Mouse (Mus musculus): ENCODE data around the gene Rrnad1. TPM values are rescaled to one million over a fixed set of nuclear protein-coding genes. Genes with fewer than 3 reads are reported as not detected.

The Rrnad1 gene
- polyA plus RNA-seq, 1 experiment from 2014 or later = 13.6 TPM

DNA sequence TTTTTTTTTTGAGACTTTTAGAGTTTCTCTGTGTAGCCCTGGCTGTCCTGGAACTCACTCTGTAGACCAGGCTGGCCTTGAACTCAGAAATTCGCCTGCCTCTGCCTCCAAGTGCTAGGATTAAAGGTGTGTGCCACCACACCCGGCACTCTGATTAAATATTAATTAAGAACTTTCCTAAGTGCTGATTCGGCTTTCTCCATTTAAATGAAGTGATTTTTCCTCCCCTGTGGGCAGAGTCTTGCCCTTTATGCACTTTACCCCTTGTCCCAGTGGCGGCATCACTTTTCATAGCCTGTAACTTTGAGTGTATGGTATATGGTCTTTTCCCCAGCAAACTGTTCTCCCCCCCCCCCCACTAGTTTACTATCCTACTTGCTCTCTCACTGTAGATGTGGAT is 4.7 kb upstream of the Rrnad1 start:
- peaks cover 73% of the 10 kb centered on the region for H3K36me3 ChIP-seq
- no peak overlapping the region for H3K4me2 ChIP-seq
- no peaks in the 10 kb centered on the region for H3K9me3 ChIP-seq (replicated peaks)
- WGBS = 86% methylated on average over 4 of the region's 4 CpGs
- H3K4me1 ChIP-seq (replicated peaks) = peaks cover 24% of the 10 kb centered on the region
- H3K27ac ChIP-seq (ENCODE audit: poor library complexity, severe bottlenecking) = no peak overlapping the region
- no peak for ATAC-seq (ENCODE audit: insufficient number of reproducible peaks, low FRiP score)
- no peaks in the 10 kb centered on the region for H3K27me3 ChIP-seq (replicated peaks)
- no peak overlapping the region for H3K9ac ChIP-seq
- no peak overlapping the region for H3K4me3 ChIP-seq

DNA sequence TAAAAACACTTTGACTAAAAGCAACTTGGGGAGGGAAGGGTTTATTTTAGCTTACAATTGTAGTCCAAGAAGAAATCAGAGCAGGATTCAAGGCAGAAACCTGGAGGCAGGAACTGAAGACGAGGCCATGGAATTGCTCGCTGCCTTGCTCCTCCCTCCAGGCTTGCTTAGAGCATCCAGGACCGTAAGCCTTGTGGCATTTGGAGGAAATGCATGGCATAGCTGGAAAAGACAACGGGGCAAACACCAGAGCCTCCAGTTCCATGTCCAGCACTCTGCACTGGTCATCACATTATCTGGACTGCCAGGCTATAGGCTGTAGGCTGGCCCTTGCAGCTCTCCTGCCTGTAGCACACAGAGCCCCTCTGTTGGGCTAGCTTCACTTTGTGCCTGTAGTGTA is 4.0 kb upstream of the Rrnad1 start:
- Histone ChIP-seq H3K4me2 (no peak overlapping the region), H3K9ac (no peak overlapping the region), H3K4me1 (replicated peaks) (peaks cover 24% of the 10 kb centered on the region), H3K4me3 (no peak overlapping the region), H3K9me3 (replicated peaks) (no peaks in the 10 kb centered on the region), H3K36me3 (peaks cover 66% of the 10 kb centered on the region), H3K27me3 (replicated peaks) (no peaks in the 10 kb centered on the region), H3K27ac (ENCODE audit: poor library complexity, severe bottlenecking) (no peak overlapping the region)
- 65% methylated on average over 4 of the region's 4 CpGs for WGBS
- ATAC-seq (ENCODE audit: insufficient number of reproducible peaks, low FRiP score) = no peak

DNA sequence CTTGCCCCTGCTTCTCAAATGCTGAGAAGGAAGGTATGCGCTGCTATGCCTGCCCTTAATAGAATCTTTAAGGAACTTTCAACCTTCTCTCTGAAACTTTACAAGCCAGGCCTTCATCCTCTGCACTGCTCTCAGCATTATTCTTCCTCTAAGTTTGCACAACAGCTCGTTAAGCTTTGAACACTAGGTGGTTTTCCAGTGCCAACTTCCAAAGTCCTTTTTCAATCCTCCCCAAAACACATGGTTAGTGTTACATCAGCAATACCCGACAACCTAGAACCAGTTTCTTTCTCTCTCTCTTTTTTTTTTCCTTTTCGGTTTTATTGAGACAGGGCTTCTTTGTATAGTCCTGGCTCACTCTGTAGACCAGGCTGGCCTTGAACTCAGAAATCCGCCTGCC is 3.5 kb upstream of the Rrnad1 start:
- H3K9ac ChIP-seq = no peak overlapping the region
- 84% methylated on average over 5 of the region's 5 CpGs for WGBS
- peaks cover 28% of the 10 kb centered on the region for H3K4me1 ChIP-seq (replicated peaks)
- peaks cover 62% of the 10 kb centered on the region for H3K36me3 ChIP-seq
- H3K9me3 ChIP-seq (replicated peaks) = no peaks in the 10 kb centered on the region
- no peak overlapping the region for H3K4me3 ChIP-seq
- no peak for ATAC-seq (ENCODE audit: insufficient number of reproducible peaks, low FRiP score)
- no peak overlapping the region for H3K4me2 ChIP-seq
- no peak overlapping the region for H3K27ac ChIP-seq (ENCODE audit: poor library complexity, severe bottlenecking)
- H3K27me3 ChIP-seq (replicated peaks) = no peaks in the 10 kb centered on the region

DNA sequence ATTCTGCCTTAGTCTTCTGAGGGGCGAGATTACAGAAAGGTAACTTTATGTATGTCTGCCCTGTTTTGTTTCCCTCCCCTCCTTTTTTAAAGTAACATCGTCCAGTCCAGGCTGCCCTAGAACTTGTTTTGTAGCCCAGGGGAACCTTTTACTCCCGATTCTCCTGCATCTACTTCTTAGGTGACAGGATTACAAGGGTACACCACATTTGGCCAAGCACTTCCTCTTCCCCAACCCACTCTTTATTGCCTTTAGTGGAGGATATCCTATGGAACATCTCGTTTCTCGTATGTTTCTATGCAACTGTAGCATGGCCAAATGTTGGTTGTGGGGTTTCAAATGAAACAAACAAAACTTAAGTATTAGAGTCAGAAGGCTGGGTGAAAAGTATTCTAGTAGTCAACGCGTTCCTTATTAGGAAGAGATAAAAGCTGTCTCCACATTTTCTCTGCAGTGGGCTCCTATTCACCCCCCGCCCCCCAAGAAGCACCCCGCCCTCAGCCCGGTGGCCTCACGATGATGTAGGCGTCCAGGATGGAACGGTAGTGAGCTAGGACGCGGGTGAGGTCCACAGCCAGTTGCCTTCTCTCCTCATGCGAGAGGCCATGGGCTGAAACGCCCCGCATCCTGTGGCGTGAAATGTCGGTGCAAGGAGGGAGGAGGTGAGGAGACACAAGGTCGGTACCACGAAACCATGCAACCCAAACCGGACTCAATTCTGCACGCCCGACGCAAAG is 1.0 kb downstream of the Rrnad1 start:
- 5% methylated on average over 26 of the region's 26 CpGs for WGBS

DNA sequence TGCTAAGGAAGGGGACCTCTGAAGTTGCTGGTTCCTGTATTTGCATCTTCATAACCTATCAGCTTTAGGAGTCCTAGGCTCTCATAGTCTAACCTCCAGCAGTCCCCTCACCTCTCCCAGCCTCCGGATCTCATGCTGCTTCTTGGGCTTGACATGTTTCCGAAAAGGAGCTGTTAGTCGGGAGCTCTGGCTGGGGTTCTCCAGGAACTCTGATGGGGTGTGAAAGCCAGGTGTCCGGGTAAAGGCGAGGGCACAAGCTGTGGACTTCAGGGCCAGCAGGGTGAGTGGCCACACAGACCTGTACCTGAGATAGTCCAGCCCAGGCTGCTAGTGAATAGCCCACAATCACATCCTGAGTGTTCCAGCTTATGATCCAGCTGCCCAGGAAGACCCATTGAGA is 3.1 kb downstream of the Rrnad1 start:
- peaks cover 62% of the 10 kb centered on the region for H3K36me3 ChIP-seq
- ATAC-seq (ENCODE audit: insufficient number of reproducible peaks, low FRiP score) = no peak
- H3K4me2 ChIP-seq = no peak overlapping the region
- H3K9ac ChIP-seq = no peak overlapping the region
- peaks cover 22% of the 10 kb centered on the region for H3K4me1 ChIP-seq (replicated peaks)
- H3K27ac ChIP-seq (ENCODE audit: poor library complexity, severe bottlenecking) = no peak overlapping the region
- no peaks in the 10 kb centered on the region for H3K9me3 ChIP-seq (replicated peaks)
- no peaks in the 10 kb centered on the region for H3K27me3 ChIP-seq (replicated peaks)
- no peak overlapping the region for H3K4me3 ChIP-seq
- WGBS = 91% methylated on average over 5 of the region's 5 CpGs

More for the DNA sequence above, 1.0 kb downstream of the Rrnad1 start:
- Histone ChIP-seq H3K27ac (ENCODE audit: poor library complexity, severe bottlenecking) (peak overlapping the region; percentile 52), H3K36me3 (peaks cover 56% of the 10 kb centered on the region), H3K27me3 (replicated peaks) (no peaks in the 10 kb centered on the region), H3K9me3 (replicated peaks) (no peaks in the 10 kb centered on the region), H3K4me2 (peak overlapping the region; percentile 82), H3K4me1 (replicated peaks) (peaks cover 23% of the 10 kb centered on the region), H3K4me3 (peak overlapping the region; percentile 86), H3K9ac (peak overlapping the region; percentile 87)
- peak; percentile 31 for ATAC-seq (ENCODE audit: insufficient number of reproducible peaks, low FRiP score)

DNA sequence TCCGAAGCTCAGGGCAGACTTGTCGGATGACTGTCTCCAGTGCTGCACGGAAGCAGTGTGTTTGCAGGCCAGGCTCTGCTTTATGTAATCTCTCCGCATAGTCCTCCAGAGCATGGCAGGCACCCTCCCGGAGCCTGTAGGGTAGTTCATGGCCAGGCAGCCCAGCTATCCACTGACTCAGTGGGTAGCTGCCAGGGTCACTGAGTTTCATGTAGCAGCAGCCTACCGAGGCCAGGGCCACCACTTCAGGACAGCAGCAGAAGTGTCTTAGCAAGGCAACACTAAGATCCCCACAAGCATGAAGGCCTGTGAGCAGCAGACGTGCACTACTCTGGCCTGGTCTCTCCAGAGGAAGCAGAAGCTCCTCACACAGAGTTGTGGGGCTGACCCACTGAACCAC is 5.5 kb downstream of the Rrnad1 start:
- no peaks in the 10 kb centered on the region for H3K27me3 ChIP-seq (replicated peaks)
- H3K27ac ChIP-seq (ENCODE audit: poor library complexity, severe bottlenecking) = no peak overlapping the region
- no peak overlapping the region for H3K4me3 ChIP-seq
- peaks cover 59% of the 10 kb centered on the region for H3K36me3 ChIP-seq
- H3K9ac ChIP-seq = no peak overlapping the region
- WGBS = 85% methylated on average over 7 of the region's 7 CpGs
- ATAC-seq (ENCODE audit: insufficient number of reproducible peaks, low FRiP score) = no peak
- H3K4me1 ChIP-seq (replicated peaks) = peaks cover 16% of the 10 kb centered on the region
- no peaks in the 10 kb centered on the region for H3K9me3 ChIP-seq (replicated peaks)
- no peak overlapping the region for H3K4me2 ChIP-seq

DNA sequence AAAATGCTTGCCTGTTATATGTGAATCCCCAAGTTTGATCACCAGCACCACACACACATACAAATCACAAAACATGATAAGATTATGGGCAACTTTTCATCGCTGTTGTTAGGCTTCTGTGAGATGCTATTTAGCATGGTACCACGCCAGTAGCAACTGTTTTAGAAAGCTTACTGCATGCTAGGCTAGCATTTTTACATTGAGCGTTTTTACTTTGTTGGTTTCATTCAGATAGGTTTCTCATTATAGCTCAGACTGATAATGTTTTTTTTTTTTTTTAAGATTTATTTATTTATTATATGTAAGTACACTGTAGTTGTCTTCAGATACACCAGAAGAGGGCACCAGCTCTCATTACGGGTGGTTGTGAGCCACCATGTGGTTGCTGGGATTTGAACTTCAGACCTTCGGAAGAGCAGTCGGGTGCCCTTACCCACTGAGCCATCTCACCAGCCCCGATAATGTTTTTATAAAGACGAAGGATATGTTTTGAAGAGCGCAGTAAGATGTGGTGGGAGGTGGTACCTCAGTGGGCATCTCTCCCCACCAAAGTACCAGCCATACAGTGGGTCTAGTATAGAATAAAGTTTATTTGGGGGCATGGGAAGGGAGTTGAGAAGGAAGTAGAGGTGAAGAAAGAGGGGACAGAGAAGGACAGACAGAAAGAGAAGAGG is 10.1 kb downstream of the Rrnad1 start:
- 59% methylated on average over 9 of the region's 9 CpGs for WGBS
- peak overlapping the region; percentile 90 for H3K4me2 ChIP-seq
- H3K9me3 ChIP-seq (replicated peaks) = no peaks in the 10 kb centered on the region
- no peak for ATAC-seq (ENCODE audit: insufficient number of reproducible peaks, low FRiP score)
- H3K27ac ChIP-seq (ENCODE audit: poor library complexity, severe bottlenecking) = no peak overlapping the region
- no peaks in the 10 kb centered on the region for H3K27me3 ChIP-seq (replicated peaks)
- peaks cover 9% of the 10 kb centered on the region for H3K4me1 ChIP-seq (replicated peaks)
- 0 out of 2 replicates have a peak overlapping the region, but pooled peaks have one; percentile 87 for H3K9ac ChIP-seq
- peak overlapping the region; percentile 77 for H3K4me3 ChIP-seq
- H3K36me3 ChIP-seq = peaks cover 59% of the 10 kb centered on the region

DNA sequence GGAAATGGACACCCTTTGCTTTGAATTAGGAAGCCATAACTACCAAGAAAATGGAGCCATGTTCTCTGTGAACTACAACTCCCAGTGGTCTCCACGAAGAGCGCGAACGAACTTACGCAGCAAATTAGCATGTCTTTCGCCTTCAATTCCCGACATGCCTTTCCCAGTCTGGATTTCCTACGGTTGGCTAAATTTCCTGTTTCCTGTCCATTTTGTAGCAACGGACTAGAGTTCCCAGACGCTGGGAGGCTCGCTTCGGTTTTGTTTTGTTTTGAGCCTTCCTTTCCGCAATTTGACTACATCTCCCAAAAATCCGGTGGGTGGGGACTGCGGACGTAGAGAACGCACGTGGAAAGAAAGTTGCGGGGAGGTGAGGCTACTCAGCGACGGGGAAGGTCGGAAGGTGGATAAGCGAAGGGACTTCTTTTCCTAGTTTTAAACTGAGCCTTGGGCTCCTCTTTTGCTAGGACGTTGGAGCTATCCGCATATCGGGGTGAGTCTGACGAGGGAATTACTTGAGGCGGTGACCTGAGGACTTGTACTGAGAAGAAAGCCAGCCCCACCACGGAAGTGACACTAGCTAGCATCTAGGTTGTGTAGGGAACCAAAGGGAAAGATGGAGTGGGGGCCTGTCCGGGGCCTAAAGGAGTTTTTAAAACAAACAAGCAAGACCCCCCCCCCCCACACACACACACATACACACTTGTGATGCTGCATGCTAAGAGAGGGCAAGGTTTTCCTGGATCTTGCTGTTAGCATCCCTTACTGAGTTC is 11.0 kb downstream of the Rrnad1 start, which contains the start of gene Mrpl24:
Mrpl24 (plus strand) TSS at position 171 of the 773 bp plus-strand sequence.
- ATAC-seq (ENCODE audit: insufficient number of reproducible peaks, low FRiP score) = peak; percentile 74
- no peaks in the 10 kb centered on the region for H3K27me3 ChIP-seq (replicated peaks)
- under 1% methylated on average over 30 of the region's 30 CpGs for WGBS
- H3K9me3 ChIP-seq (replicated peaks) = no peaks in the 10 kb centered on the region
- H3K9ac ChIP-seq = peak within 1 kb of the TSS; percentile 87
- peak within 1 kb of the TSS; percentile 90 for H3K4me2 ChIP-seq
- H3K36me3 ChIP-seq = peaks cover 59% of the 10 kb centered on the region
- peaks cover 9% of the 10 kb centered on the region for H3K4me1 ChIP-seq (replicated peaks)
- peak within 1 kb of the TSS; percentile 77 for H3K4me3 ChIP-seq
- H3K27ac ChIP-seq (ENCODE audit: poor library complexity, severe bottlenecking) = peak within 1 kb of the TSS; percentile 81

DNA sequence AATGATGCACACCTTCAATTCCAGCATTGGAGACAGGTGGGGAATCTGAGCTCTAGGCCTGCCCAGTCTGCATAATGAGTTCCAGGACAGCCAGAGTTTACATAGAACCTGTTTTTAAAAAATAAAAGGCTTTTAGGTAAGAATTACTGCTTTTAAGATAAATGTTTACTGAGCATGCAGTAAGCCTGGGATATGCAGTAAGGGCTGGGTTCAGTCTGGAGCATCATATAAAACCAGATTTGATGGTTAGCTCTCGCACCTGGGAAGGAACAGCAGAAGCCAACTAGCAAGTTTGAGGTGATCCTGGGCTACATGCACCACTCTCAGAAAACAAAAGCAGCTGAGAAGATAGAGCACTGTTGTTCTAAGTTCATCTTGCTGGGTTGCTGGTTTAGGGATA is 12.0 kb downstream of the Rrnad1 start:
- no peak overlapping the region for H3K9ac ChIP-seq
- no peak overlapping the region; the same call in 1 of the 2 replicates for H3K4me2 ChIP-seq
- WGBS = 91% methylated on average over 1 of the region's 1 CpGs
- no peak for ATAC-seq (ENCODE audit: insufficient number of reproducible peaks, low FRiP score)
- H3K4me3 ChIP-seq = no peak overlapping the region
- H3K27me3 ChIP-seq (replicated peaks) = no peaks in the 10 kb centered on the region
- peaks cover 9% of the 10 kb centered on the region for H3K4me1 ChIP-seq (replicated peaks)
- no peaks in the 10 kb centered on the region for H3K9me3 ChIP-seq (replicated peaks)
- H3K27ac ChIP-seq (ENCODE audit: poor library complexity, severe bottlenecking) = no peak overlapping the region
- H3K36me3 ChIP-seq = peaks cover 59% of the 10 kb centered on the region

DNA sequence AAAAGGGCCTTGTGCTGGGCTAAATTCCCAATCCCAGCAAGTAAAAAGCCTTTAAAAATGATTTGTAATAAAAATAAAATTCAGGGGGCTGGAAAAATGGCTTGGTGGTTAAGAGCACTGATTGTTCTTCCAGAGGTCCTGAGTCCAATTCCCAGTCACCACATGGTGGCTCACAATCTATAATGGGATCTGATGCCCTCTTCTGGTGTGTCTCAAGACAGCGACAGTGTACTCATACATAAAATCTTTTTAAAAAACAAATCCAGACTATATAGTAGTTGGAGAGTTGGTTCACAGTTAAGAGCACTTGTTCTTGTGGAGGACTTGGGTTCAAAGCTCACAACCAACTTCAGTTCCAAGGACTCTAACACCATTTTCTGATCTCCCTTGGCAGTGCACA is 13.5 kb downstream of the Rrnad1 start:
- Histone ChIP-seq H3K4me3 (no peak overlapping the region), H3K27ac (ENCODE audit: poor library complexity, severe bottlenecking) (no peak overlapping the region), H3K27me3 (replicated peaks) (no peaks in the 10 kb centered on the region), H3K4me1 (replicated peaks) (peaks cover 12% of the 10 kb centered on the region), H3K4me2 (no peak overlapping the region), H3K9me3 (replicated peaks) (no peaks in the 10 kb centered on the region), H3K9ac (no peak overlapping the region), H3K36me3 (peaks cover 52% of the 10 kb centered on the region)
- no peak for ATAC-seq (ENCODE audit: insufficient number of reproducible peaks, low FRiP score)
- 97% methylated on average over 1 of the region's 1 CpGs for WGBS

DNA sequence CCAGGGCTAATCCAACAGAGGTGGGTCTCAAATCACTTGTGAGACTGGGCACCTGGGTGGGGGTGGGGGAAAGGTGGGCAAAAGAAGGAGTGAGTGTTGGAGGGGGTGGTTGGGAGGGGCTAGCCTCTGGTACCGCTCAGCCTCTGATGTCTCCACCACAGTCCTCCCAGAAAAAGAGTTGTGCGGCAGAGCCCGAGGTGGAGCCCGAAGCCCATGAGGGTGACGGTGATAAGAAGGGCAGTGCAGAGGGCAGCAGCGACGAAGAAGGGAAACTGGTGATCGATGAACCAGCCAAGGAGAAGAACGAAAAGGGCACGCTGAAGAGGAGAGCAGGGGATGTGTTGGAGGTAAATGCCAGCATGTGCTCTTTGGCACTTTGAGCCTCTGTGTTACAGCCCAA is 16.6 kb downstream of the Rrnad1 start:
- no peak for ATAC-seq (ENCODE audit: insufficient number of reproducible peaks, low FRiP score)
- Histone ChIP-seq H3K4me2 (no peak overlapping the region), H3K4me3 (no peak overlapping the region), H3K4me1 (replicated peaks) (peaks cover 31% of the 10 kb centered on the region), H3K27ac (ENCODE audit: poor library complexity, severe bottlenecking) (no peak overlapping the region), H3K9me3 (replicated peaks) (no peaks in the 10 kb centered on the region), H3K9ac (no peak overlapping the region), H3K36me3 (peaks cover 49% of the 10 kb centered on the region), H3K27me3 (replicated peaks) (no peaks in the 10 kb centered on the region)
- 90% methylated on average over 10 of the region's 10 CpGs for WGBS
